Mouse (Mus musculus) cortical plate, adult 2 months (tissue): Measurements from ENCODE around the gene Ttc36. TPM values are rescaled to one million over a fixed set of nuclear protein-coding genes. Genes with fewer than 3 reads are reported as not detected.
"Not testable (repeated sequence)": the region's sequence is repeated elsewhere in the genome, so short reads cannot be mapped to it uniquely, and the experiment has no call there.

Source experiments
- H3K27ac ChIP-seq: fragments of 200-500 bp; 2 replicates; pipeline ENCODE4 v1.5.1; 2012; ENCODE audit warnings: low read length, control low read depth, inconsistent platforms; ENCODE audit not compliant: insufficient read depth
- H3K4me1 ChIP-seq: fragments of 200-500 bp; 2 replicates; pipeline ENCODE4 v1.6.1; 2011; ENCODE audit warnings: low read length; ENCODE audit not compliant: control insufficient read depth, insufficient read depth
- H3K4me3 ChIP-seq: fragments of 200-500 bp; 2 replicates; pipeline ENCODE4 v1.5.1; 2011; ENCODE audit warnings: mild to moderate bottlenecking, low read length, control low read depth; ENCODE audit not compliant: insufficient read depth
- CTCF ChIP-seq: fragments of 200-500 bp; IDR thresholded peaks from 2 replicates; pipeline ENCODE4 v1.5.1; 2011; ENCODE audit warnings: mild to moderate bottlenecking, control low read depth, low read length; ENCODE audit not compliant: insufficient read depth; ENCODE audit errors: extremely low read depth
- POLR2A ChIP-seq: fragments of 200-500 bp; IDR thresholded peaks from 2 replicates; pipeline ENCODE4 v1.6.1; 2011; ENCODE audit warnings: mild to moderate bottlenecking, low read length, control low read depth; ENCODE audit not compliant: insufficient read depth; ENCODE audit errors: extremely low read depth
- polyA plus RNA-seq: library from polyadenylated mRNA; depleted of rRNA; stranded (reverse); fragments of >200 nt; gene quantifications from 2 replicates; pipeline ENCODE4 v1.2.3, GENCODE M21; 2012; rRNA removed

The Ttc36 gene
- polyA plus RNA-seq, 1 experiment: 0.61 TPM

- peak overlapping the region; percentile 20 for H3K27ac ChIP-seq
- peak overlapping the region; percentile 86 for H3K4me3 ChIP-seq
- H3K4me1 ChIP-seq: no peaks in the 10 kb centered on the region; the same call in 1 of the 2 replicates
- peak; percentile 71 for TF ChIP-seq CTCF
- peak; percentile 53; the same call in 1 of the 2 replicates for TF ChIP-seq POLR2A
These were observed 29.9 kb downstream of the Ttc36 start for GRCm38 (mm10) chr9:44772750-44773651.

- no peaks in the 10 kb centered on the region; the same call in 1 of the 2 replicates for H3K4me1 ChIP-seq
- peak overlapping the region; percentile 86; the same call in 1 of the 2 replicates for H3K4me3 ChIP-seq
- no peak overlapping the region for H3K27ac ChIP-seq
- TF ChIP-seq POLR2A (no peak), CTCF (no peak)
These were observed 30.5 kb downstream of the Ttc36 start for GRCm38 (mm10) chr9:44772392-44772749.

GRCm38 (mm10) chr9:44771376-44771775, 31.5 kb downstream of the Ttc36 start:
- no peak overlapping the region for H3K27ac ChIP-seq
- no peak overlapping the region for H3K4me3 ChIP-seq
- no peaks in the 10 kb centered on the region; the same call in 1 of the 2 replicates for H3K4me1 ChIP-seq
- TF ChIP-seq POLR2A: no peak
- no peak for TF ChIP-seq CTCF

- not testable (repeated sequence) for H3K4me1 ChIP-seq, H3K27ac ChIP-seq
- peak overlapping the region; percentile 87; the same call in 1 of the 2 replicates for H3K4me3 ChIP-seq
These were observed 34.9 kb downstream of the Ttc36 start for GRCm38 (mm10) chr9:44768029-44768394.

- Histone ChIP-seq H3K4me3 (peak within 1 kb of the TSS; percentile 87), H3K4me1 (peaks cover 1% of the 10 kb centered on the region; the same call in 1 of the 2 replicates), H3K27ac (peak within 1 kb of the TSS; percentile 89)
- TF ChIP-seq CTCF (no peak), POLR2A (peak; percentile 66)
These were observed 35.5 kb downstream of the Ttc36 start, which contains the start of the genes Arcn1 and Ift46 for GRCm38 (mm10) chr9:44767101-44768028. TSS of gene Arcn1 (minus strand) at chr9:44767845. TSS of gene Ift46 (plus strand) at chr9:44767908.

GRCm38 (mm10) chr9:44760873-44761272, 42.0 kb downstream of the Ttc36 start:
- TF ChIP-seq POLR2A (no peak), CTCF (no peak)
- no peak overlapping the region for H3K27ac ChIP-seq
- H3K4me1 ChIP-seq: peaks cover 1% of the 10 kb centered on the region; the same call in 1 of the 2 replicates
- H3K4me3 ChIP-seq: no peak overlapping the region

Other genes with a start within 250 kb of the Ttc36 start
- gene Cxcr5, start 241.2 kb downstream of the Ttc36 start, polyA plus RNA-seq: 0.06 TPM in 1 of 2 replicates, not detected in the other
- gene Ddx6, start 198.2 kb downstream of the Ttc36 start, polyA plus RNA-seq: 35.0 and 35.1 TPM in 2 replicates
- 0.10 and 0.21 TPM in 2 replicates for gene Treh, start 129.8 kb downstream of the Ttc36 start, polyA plus RNA-seq
- gene Phldb1, start 67.9 kb downstream of the Ttc36 start, polyA plus RNA-seq: 112 and 131 TPM in 2 replicates
- gene Arcn1, start 35.2 kb downstream of the Ttc36 start, polyA plus RNA-seq: 47.2 and 48.6 TPM in 2 replicates
- 91.1 and 95.5 TPM in 2 replicates for gene Ift46, start 35.2 kb downstream of the Ttc36 start, polyA plus RNA-seq
- gene Tmem25, start 3.8 kb downstream of the Ttc36 start, polyA plus RNA-seq: 111 and 117 TPM in 2 replicates
- 28.3 and 28.6 TPM in 2 replicates for gene Kmt2a, start 78.2 kb upstream of the Ttc36 start, polyA plus RNA-seq
- gene Atp5l, start 117.7 kb upstream of the Ttc36 start, polyA plus RNA-seq: 755 and 827 TPM in 2 replicates
- gene Ube4a, start 162.5 kb upstream of the Ttc36 start, polyA plus RNA-seq: 24.1 and 26.1 TPM in 2 replicates
- not detected in 2 replicates for gene Cd3g, start 177.4 kb upstream of the Ttc36 start, polyA plus RNA-seq
- 0.06 TPM in 1 of 2 replicates, not detected in the other for gene Cd3d, start 178.7 kb upstream of the Ttc36 start, polyA plus RNA-seq
- 0.08 TPM in 1 of 2 replicates, not detected in the other for gene Cd3e, start 206.6 kb upstream of the Ttc36 start, polyA plus RNA-seq
- 1.4 and 2.3 TPM in 2 replicates for gene Mpzl2, start 236.7 kb upstream of the Ttc36 start, polyA plus RNA-seq